Mouse (Mus musculus) neural tube, embryonic 13.5 days (tissue): ENCODE measurements around the gene Fam213a. TPM values are rescaled to one million over a fixed set of nuclear protein-coding genes. Genes with fewer than 3 reads are reported as not detected.
A peak's percentile ranks its signal among the peaks of the same experiment; 100 is the strongest.
"Not testable (repeated sequence)": the region's sequence is repeated elsewhere in the genome, so short reads cannot be mapped to it uniquely, and the experiment has no call there.

ENCODE experiments used
- ATAC-seq: fragments of 200-750 bp; cut with Nextera tagmentation; 2 replicates; pipeline ENCODE4 v1.8.0; 2017; ENCODE audit warnings: low read depth, mild to moderate bottlenecking, moderate TSS enrichment, moderate library complexity
- H3K27ac ChIP-seq: fragments of 300-500 bp; sonication (generic); replicated peaks from 2 replicates; pipeline ENCODE4 v1.5.1; 2015; ENCODE audit warnings: moderate library complexity, mild to moderate bottlenecking, inconsistent platforms
- H3K27me3 ChIP-seq: fragments of 300-500 bp; sonication (generic); 2 replicates; pipeline ENCODE4 v1.6.1; 2015; ENCODE audit warnings: mild to moderate bottlenecking, inconsistent platforms
- H3K36me3 ChIP-seq: fragments of 300-500 bp; sonication (generic); 2 replicates; pipeline ENCODE4 v1.6.1; 2015; ENCODE audit warnings: mild to moderate bottlenecking, inconsistent platforms
- H3K4me1 ChIP-seq: fragments of 300-500 bp; sonication (generic); replicated peaks from 2 replicates; pipeline ENCODE4 v1.6.1; 2015; ENCODE audit warnings: inconsistent platforms
- H3K4me2 ChIP-seq: fragments of 300-500 bp; sonication (generic); 2 replicates; pipeline ENCODE4 v1.6.1; 2015; ENCODE audit warnings: inconsistent platforms, mild to moderate bottlenecking, moderate library complexity
- H3K4me3 ChIP-seq: fragments of 300-500 bp; sonication (generic); 2 replicates; pipeline ENCODE4 v1.5.1; 2015; ENCODE audit warnings: mild to moderate bottlenecking, inconsistent platforms
- H3K9ac ChIP-seq: fragments of 300-500 bp; sonication (generic); 2 replicates; pipeline ENCODE4 v1.6.1; 2015; ENCODE audit warnings: moderate library complexity, mild to moderate bottlenecking, inconsistent platforms
- H3K9me3 ChIP-seq: fragments of 300-500 bp; sonication (generic); 2 replicates; pipeline ENCODE4 v1.6.1; 2016; ENCODE audit warnings: inconsistent platforms
- WGBS: fragments of 180-500 bp; shearing (Covaris S2); methylation state at CpG from one replicate; pipeline ENCODE4 v1.1.7; 2015; 5-methylcytosine and 5-hydroxymethylcytosine counted together
- polyA plus RNA-seq: library from polyadenylated mRNA; unstranded; fragments of >200 nt; fragmentation: Nextera tagmentation; extraction: Ambion mirVana; gene quantifications from 2 replicates; pipeline ENCODE4 v1.2.1, GENCODE M21; 2015

The Fam213a gene
- 69.1 and 73.4 TPM in 2 replicates for polyA plus RNA-seq

DNA sequence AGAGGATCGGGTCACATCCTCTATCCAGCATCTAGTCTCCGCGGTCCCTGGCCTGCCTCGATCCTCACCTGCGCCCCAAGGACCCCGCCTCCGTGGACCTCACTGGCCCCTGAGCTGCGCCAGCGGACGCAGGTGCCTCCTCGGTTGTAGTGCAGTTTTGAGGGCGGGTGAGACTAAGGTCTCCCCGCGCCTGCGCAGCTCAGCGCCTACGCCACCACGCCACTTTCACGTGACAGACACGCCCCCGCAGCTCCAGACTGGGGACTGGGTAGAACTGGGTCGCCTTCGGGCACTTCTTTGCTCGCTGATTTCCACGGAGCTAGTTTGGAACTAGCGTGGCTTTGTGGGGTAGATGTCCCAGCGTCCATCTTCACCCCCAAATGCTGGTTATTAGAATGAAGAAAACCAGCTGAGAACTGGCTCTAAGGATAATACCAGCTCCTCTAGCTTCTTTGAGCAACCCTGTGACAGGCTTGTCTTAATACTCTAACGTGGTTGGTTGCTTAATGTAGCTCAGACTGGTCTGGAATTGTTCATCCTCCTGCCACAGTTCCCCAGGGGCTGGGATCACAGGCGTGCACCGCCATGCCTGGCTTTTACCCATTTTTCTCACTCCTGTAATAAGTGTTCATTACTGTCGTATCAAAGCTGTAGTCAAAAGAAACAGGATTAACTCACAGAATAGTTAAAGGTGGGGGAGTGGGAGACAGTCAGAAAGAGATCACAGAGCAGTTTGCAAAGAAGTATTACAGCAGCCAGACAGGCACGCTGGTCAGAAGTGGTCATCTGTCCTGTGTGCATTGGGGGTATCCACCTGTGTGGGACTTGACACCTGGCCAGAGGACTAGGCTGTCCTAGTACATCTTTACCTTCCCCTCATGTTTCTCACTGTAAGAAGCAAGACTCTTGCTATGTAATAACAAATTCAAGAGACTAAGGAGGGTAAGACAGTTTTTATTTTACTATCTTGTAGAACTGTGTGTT is at the start of gene Fam213a:
Gene Fam213a (minus strand): TSS at position 159 of the 984 bp plus-strand sequence.
- Histone ChIP-seq H3K36me3 (no peaks in the 10 kb centered on the region), H3K9ac (peak within 1 kb of the TSS; percentile 88), H3K4me2 (peak within 1 kb of the TSS; percentile 86), H3K27ac (peak within 1 kb of the TSS; percentile 68), H3K9me3 (no peaks in the 10 kb centered on the region), H3K4me1 (peaks cover 12% of the 10 kb centered on the region), H3K4me3 (peak within 1 kb of the TSS; percentile 65), H3K27me3 (no peaks in the 10 kb centered on the region)
- ATAC-seq: peak; percentile 99
- 4% methylated on average over 32 of the region's 32 CpGs for WGBS

DNA sequence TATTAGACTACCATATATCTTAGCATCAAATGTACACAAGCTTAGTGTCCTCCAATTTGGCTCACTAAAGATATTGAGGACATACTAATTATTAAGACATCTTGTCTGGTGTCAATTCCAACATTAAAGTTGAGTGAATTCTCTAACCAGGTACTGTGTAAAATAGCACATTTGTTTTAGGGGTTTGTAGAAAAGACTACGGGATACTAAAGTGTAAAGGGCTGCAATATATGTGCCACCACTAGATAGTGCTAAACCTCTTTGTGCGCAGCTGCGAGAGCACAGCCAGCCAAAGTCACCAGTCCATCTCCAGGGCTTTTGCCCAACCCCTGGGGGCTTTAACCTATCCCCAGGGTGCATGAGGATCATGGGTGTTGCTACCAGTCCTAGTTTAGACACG is 39.6 kb upstream of the Fam213a start:
- not testable (repeated sequence) for H3K4me2 ChIP-seq, H3K27ac ChIP-seq, H3K4me1 ChIP-seq, H3K9ac ChIP-seq, H3K4me3 ChIP-seq, H3K36me3 ChIP-seq, H3K27me3 ChIP-seq, H3K9me3 ChIP-seq, ATAC-seq
- WGBS: 50% methylated on average over 3 of the region's 4 CpGs

DNA sequence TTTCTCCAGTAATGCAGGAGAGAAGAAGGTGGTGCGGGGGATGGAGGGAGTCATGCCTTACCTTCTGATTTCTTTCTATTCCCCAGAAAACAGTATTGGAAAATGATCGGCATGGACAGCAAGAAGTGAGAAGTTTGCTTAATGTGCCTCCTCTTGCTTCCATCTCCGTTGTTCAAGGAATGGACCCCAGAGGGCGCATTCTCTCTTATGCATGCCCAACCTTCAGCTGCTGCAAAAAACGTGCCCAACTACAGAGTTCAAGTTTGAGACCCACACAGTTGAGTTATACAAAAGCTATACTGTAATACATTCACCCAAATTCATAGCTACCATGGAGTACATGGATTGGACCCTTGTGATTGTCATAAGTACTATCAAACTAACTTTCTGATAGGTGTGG is 38.9 kb upstream of the Fam213a start:
- Histone ChIP-seq H3K27ac (no peak overlapping the region), H3K9me3 (no peaks in the 10 kb centered on the region), H3K4me3 (no peak overlapping the region), H3K4me1 (no peaks in the 10 kb centered on the region), H3K27me3 (no peaks in the 10 kb centered on the region), H3K4me2 (no peak overlapping the region), H3K36me3 (no peaks in the 10 kb centered on the region), H3K9ac (no peak overlapping the region)
- no peak for ATAC-seq
- 74% methylated on average over 5 of the region's 5 CpGs for WGBS

GRCm38 (mm10) chr14:41050471-41050870 is 36.9 kb upstream of the Fam213a start:
- Histone ChIP-seq H3K4me3 (no peak overlapping the region), H3K27me3 (no peaks in the 10 kb centered on the region), H3K27ac (no peak overlapping the region), H3K4me2 (no peak overlapping the region), H3K9me3 (no peaks in the 10 kb centered on the region), H3K36me3 (no peaks in the 10 kb centered on the region), H3K9ac (no peak overlapping the region), H3K4me1 (no peaks in the 10 kb centered on the region)
- WGBS: 77% methylated on average over 6 of the region's 6 CpGs
- no peak for ATAC-seq

- no peak overlapping the region for H3K27ac ChIP-seq
- no peak overlapping the region for H3K4me2 ChIP-seq
- ATAC-seq: no peak
- H3K9me3 ChIP-seq: no peaks in the 10 kb centered on the region
- H3K4me3 ChIP-seq: no peak overlapping the region
- no peak overlapping the region for H3K9ac ChIP-seq
- WGBS: 81% methylated on average over 2 of the region's 2 CpGs
- no peaks in the 10 kb centered on the region for H3K36me3 ChIP-seq
- H3K27me3 ChIP-seq: no peaks in the 10 kb centered on the region
- no peaks in the 10 kb centered on the region for H3K4me1 ChIP-seq
These were observed 33.8 kb upstream of the Fam213a start for GRCm38 (mm10) chr14:41047402-41047801.

GRCm38 (mm10) chr14:41035146-41035798 is 21.7 kb upstream of the Fam213a start:
- no peaks in the 10 kb centered on the region for H3K36me3 ChIP-seq
- H3K4me2 ChIP-seq: no peak overlapping the region
- H3K9ac ChIP-seq: no peak overlapping the region
- H3K27ac ChIP-seq: no peak overlapping the region
- ATAC-seq: 0 out of 2 replicates have a peak, but pooled peaks have one; percentile 41
- no peaks in the 10 kb centered on the region for H3K4me1 ChIP-seq
- H3K27me3 ChIP-seq: no peaks in the 10 kb centered on the region
- H3K9me3 ChIP-seq: no peaks in the 10 kb centered on the region
- WGBS: 36% methylated on average over 6 of the region's 6 CpGs
- no peak overlapping the region for H3K4me3 ChIP-seq

DNA sequence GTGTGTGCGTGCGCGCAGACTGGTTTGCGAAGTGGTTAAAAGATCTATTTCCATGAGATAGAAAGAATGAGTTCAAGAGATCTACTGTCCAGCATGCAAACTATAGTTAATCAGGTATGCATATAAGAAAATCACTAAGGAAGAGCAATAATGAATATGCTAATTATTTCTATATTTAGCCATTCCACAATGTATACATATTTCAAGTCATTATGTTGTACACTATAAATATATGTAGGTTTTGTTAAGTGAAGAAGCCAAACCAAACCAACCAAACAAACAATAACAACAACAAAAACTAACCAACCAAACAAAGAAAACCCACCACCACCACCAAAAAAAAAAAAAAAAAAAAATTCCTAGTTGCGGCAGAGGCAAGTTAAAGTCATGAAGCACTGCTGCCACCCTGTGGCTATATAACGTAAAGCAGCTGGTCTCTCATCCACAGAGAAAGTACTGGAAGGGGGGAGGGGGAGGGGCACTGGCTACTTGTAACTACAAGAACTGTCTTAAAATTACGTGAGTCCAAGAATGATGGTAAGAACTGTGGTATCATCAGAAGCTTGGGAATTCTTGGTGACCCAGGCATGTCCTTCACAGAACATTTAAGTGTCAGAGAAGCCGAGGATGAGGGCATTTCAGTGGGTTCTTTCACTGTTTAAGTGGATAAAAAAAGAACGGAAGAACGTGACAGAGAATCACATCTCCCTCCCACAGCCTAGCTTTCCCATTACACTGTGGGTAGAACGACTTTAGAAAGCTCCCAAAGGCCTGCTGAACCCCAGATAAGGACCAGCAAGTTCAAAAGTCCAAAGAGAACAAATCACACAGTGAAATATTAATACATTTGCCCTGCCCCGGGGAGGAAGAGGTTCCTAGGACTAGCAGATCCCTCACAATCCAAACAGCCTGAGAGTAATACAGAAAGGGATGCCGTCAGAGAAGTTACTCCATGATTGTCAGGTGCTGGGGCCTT is 19.8 kb upstream of the Fam213a start:
- no peak overlapping the region for H3K9ac ChIP-seq
- H3K27ac ChIP-seq: no peak overlapping the region
- no peak overlapping the region for H3K4me3 ChIP-seq
- no peaks in the 10 kb centered on the region for H3K27me3 ChIP-seq
- H3K4me2 ChIP-seq: no peak overlapping the region
- WGBS: 59% methylated on average over 13 of the region's 13 CpGs
- H3K4me1 ChIP-seq: no peaks in the 10 kb centered on the region
- H3K36me3 ChIP-seq: no peaks in the 10 kb centered on the region
- peak; percentile 70; the same call in 1 of the 2 replicates for ATAC-seq
- H3K9me3 ChIP-seq: no peaks in the 10 kb centered on the region

- Histone ChIP-seq H3K4me2 (no peak overlapping the region), H3K36me3 (no peaks in the 10 kb centered on the region), H3K27me3 (no peaks in the 10 kb centered on the region), H3K9me3 (no peaks in the 10 kb centered on the region), H3K27ac (no peak overlapping the region), H3K4me1 (no peaks in the 10 kb centered on the region), H3K4me3 (no peak overlapping the region), H3K9ac (no peak overlapping the region)
- WGBS: 93% methylated on average over 6 of the region's 6 CpGs
- no peak for ATAC-seq
These were observed 17.5 kb upstream of the Fam213a start for GRCm38 (mm10) chr14:41030989-41031513.

GRCm38 (mm10) chr14:41029303-41029702 is 15.7 kb upstream of the Fam213a start:
- no peak overlapping the region for H3K4me3 ChIP-seq
- H3K4me1 ChIP-seq: no peaks in the 10 kb centered on the region
- H3K36me3 ChIP-seq: no peaks in the 10 kb centered on the region
- H3K9me3 ChIP-seq: no peaks in the 10 kb centered on the region
- H3K4me2 ChIP-seq: no peak overlapping the region
- no peaks in the 10 kb centered on the region for H3K27me3 ChIP-seq
- H3K27ac ChIP-seq: no peak overlapping the region
- WGBS: 79% methylated on average over 4 of the region's 4 CpGs
- ATAC-seq: no peak
- no peak overlapping the region for H3K9ac ChIP-seq

DNA sequence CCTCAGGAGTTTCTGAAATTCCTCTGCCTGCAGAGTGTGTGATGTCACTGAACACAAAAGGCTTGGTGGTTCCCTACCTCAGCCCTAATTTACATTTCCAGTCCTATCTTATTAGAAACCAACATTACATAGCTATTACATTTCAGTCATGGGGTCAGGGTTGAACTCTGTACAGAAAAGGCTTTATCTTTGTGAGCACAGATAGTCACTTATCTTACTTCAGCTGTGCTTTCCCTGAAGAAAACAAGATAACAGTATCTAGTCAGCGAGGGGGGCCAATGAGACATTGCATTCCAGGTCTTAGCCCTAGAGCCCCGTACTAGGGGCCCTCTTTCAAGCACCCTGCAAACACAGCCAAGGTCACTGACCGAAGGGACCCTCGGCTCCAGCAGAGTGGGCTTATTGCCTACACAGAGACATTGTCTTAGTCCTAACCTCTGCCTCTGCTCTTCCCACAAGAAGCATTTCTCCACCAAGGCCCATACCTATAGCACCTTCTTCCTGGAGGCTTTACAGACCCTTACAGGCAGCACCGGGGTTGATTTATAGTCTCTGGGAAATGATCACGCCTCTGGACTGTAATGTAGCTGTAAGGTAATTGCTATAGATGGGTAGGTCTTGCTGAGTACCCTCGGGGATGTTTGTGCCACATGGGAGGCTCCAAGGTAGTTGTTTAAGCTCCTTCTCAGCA is 12.2 kb upstream of the Fam213a start:
- Histone ChIP-seq H3K9ac (no peak overlapping the region), H3K27ac (no peak overlapping the region), H3K4me1 (no peaks in the 10 kb centered on the region), H3K9me3 (no peaks in the 10 kb centered on the region), H3K36me3 (no peaks in the 10 kb centered on the region), H3K27me3 (no peaks in the 10 kb centered on the region), H3K4me2 (no peak overlapping the region), H3K4me3 (no peak overlapping the region)
- WGBS: 77% methylated on average over 7 of the region's 7 CpGs
- no peak for ATAC-seq

GRCm38 (mm10) chr14:41025087-41025486 is 11.5 kb upstream of the Fam213a start:
- ATAC-seq: no peak
- no peaks in the 10 kb centered on the region for H3K36me3 ChIP-seq
- H3K4me2 ChIP-seq: no peak overlapping the region
- no peak overlapping the region for H3K9ac ChIP-seq
- H3K4me1 ChIP-seq: no peaks in the 10 kb centered on the region
- 86% methylated on average over 2 of the region's 2 CpGs for WGBS
- H3K9me3 ChIP-seq: no peaks in the 10 kb centered on the region
- no peak overlapping the region for H3K4me3 ChIP-seq
- H3K27me3 ChIP-seq: no peaks in the 10 kb centered on the region
- H3K27ac ChIP-seq: no peak overlapping the region
